Mouse (Mus musculus) kidney, adult 11 months (tissue): ENCODE results near the gene 4933425L06Rik.

ENCODE experiments used
- DNase-seq: peaks from one replicate; pipeline ENCODE4 v3.0.0; 2022

4933425L06Rik gene

GRCm38 (mm10) chr13:105139881-105140280 is 58.0 kb downstream of the 4933425L06Rik start:
- no peak for DNase-seq

DNA sequence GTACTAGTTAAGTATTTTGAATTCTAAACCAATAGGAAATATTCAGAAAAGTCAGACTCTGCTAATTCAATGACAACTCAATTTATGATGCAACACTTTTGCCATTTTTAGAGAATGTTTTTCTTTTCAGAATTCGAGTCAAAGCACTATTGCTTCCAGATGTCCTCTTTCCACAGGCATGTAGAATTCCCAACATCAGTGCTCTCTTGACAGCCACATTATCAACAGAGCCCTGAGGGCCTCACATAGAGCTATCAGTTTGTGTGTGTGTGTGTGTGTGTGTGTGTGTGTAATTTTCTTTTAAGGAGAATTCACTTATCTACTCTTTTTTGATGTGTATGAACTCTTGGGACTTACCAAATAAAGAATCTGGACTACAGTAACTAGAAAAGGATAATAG is 64.9 kb downstream of the 4933425L06Rik start:
- no peak for DNase-seq

GRCm38 (mm10) chr13:105147795-105148418 is 66.0 kb downstream of the 4933425L06Rik start:
- no peak for DNase-seq

- DNase-seq: no peak
These were observed 68.1 kb downstream of the 4933425L06Rik start for GRCm38 (mm10) chr13:105150006-105150405.

DNA sequence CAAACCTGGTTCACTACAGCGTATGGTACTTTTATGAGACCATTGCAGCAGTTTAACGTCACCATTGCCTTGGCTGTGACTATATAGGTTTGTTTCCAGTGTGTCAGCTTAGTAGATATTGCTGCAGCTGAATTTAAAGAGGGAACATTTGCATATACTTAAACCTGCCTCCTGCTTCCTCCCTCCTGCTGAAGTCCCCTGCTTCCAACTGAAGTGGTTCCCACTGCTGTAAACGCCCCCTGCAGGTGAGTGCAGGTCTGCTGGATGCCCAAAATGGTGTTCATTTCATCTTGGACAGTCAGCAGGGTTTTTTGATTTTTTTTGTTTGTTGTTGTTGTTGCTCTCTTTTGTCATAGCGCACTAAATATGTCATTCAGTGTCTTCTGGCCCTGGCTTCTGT is 72.0 kb downstream of the 4933425L06Rik start:
- no peak for DNase-seq

DNA sequence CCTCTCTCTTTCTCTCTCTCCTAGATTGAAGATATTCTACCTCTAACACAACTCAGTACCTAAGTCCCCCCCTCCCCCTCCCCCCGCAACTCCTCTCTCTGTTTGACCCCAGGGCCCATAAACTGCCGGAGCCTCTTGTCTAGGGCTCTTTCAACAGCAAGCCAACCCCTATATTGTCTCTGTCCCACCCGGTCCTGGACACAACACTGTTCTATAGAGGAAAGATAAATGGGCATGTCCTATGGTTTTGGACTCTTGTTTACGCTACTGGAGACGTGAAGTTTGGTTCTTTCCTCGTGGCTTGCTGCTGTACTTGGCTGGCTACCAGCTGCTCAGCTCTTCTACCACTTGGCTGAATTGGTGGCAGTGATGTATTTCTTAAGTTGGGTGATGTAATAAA is 83.5 kb downstream of the 4933425L06Rik start:
- DNase-seq: no peak
